Mouse (Mus musculus): ENCODE data around the gene Pnpla2.

- TF ChIP-seq CTCF (IDR thresholded peaks at IDR 0.05; ENCODE audit: insufficient read depth, low read depth, low read length) (no peak), POLR2A (IDR thresholded peaks at IDR 0.05; ENCODE audit: insufficient read depth, low read depth, low read length) (no peak)
Measured at GRCm38 (mm10) chr7:141442199-141442598, 12.8 kb upstream of the Pnpla2 start.
